Mouse (Mus musculus) adipocyte (in vitro differentiated cells): ENCODE data around the gene Pdcd4.
"Not testable (repeated sequence)": the region's sequence is repeated elsewhere in the genome, so short reads cannot be mapped to it uniquely, and the experiment has no call there.

Experiments used
- DNase-seq: peaks from one replicate; pipeline ENCODE4 v3.0.0-alpha.2; 2016; ENCODE audit warnings: low spot score

Gene Pdcd4

GRCm38 (mm10) chr19:53945171-53946042 lies 53.4 kb downstream of the Pdcd4 start:
- peak; percentile 51 for DNase-seq

GRCm38 (mm10) chr19:53957513-53957912 lies 65.5 kb downstream of the Pdcd4 start:
- no peak for DNase-seq

GRCm38 (mm10) chr19:53962511-53962910 lies 70.5 kb downstream of the Pdcd4 start:
- DNase-seq, result no peak

- DNase-seq, result not testable (repeated sequence)
These were observed 72.3 kb downstream of the Pdcd4 start for GRCm38 (mm10) chr19:53964347-53964746.

- no peak for DNase-seq
These were observed 73.0 kb downstream of the Pdcd4 start for GRCm38 (mm10) chr19:53964910-53965633.

GRCm38 (mm10) chr19:53969226-53969625 lies 77.2 kb downstream of the Pdcd4 start:
- no peak for DNase-seq

GRCm38 (mm10) chr19:53971938-53972337 lies 79.9 kb downstream of the Pdcd4 start:
- DNase-seq, result no peak

GRCm38 (mm10) chr19:53973656-53974055 lies 81.6 kb downstream of the Pdcd4 start:
- DNase-seq, result no peak
